Mouse (Mus musculus) bone marrow, adult 2 months (tissue): ENCODE results near the gene Pdik1l.

Source experiments
- CTCF ChIP-seq: fragments of 200-500 bp; IDR thresholded peaks from 2 replicates; pipeline ENCODE4 v1.5.1; 2011; ENCODE audit warnings: low read length, control low read depth; ENCODE audit not compliant: control insufficient read depth, insufficient read depth
- POLR2A ChIP-seq: fragments of 200-500 bp; IDR thresholded peaks from 2 replicates; pipeline ENCODE4 v1.6.1; 2011; ENCODE audit warnings: low read depth, mild to moderate bottlenecking, control low read depth, low read length, borderline replicate concordance; ENCODE audit not compliant: control insufficient read depth

GRCm38 (mm10) chr4:134258354-134258753 lies 29.3 kb downstream of the Pdik1l start:
- no peak for TF ChIP-seq CTCF
- no peak for TF ChIP-seq POLR2A
